Mouse (Mus musculus) adipose tissue, adult 10 weeks (tissue): ENCODE results near the gene Aunip. TPM values are rescaled to one million over a fixed set of nuclear protein-coding genes. Genes with fewer than 3 reads are reported as not detected.

Experiments used
- polyA plus RNA-seq: library from polyadenylated mRNA; stranded (reverse); fragments of 350-450 nt; fragmentation: Illumina TruSeq; extraction: RNeasy Lipid Tissue Mini Kit (QIAGEN cat#74804); gene quantifications from one replicate; pipeline ENCODE4 v1.2.3, GENCODE M21; 2014; ENCODE audit warnings: low read depth, low replicate concordance

The Aunip gene
- polyA plus RNA-seq: 0.57 TPM

DNA sequence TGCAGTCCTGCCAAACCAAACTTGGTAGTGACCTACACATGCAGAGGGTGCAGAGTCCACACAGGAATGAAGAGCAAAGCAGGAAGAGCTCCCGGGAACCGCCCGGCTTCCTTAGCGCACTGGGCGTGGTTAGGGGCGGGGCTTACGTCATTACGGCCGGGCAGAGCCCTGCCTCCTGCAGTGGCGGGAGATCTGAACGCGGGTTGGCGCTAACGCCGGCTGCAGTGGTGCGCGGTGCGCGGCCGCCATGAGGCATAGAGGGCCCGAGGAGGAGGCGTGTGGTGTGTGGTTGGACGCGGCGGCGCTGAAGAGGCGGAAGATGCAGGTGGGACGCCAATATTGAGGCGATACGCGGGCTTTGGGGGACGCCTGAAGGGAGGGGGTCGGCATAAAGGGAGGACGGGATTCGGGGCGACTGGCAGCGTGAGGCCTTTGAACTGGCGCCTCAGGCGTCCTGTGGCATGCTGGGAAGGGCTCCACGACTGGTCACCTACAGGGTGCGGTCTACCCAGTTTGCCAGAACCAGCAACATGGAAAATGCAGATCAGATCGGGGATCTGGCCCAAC lies at the start of gene Aunip:
Aunip (plus strand) TSS at position 155 of the 567 bp plus-strand sequence.

DNA sequence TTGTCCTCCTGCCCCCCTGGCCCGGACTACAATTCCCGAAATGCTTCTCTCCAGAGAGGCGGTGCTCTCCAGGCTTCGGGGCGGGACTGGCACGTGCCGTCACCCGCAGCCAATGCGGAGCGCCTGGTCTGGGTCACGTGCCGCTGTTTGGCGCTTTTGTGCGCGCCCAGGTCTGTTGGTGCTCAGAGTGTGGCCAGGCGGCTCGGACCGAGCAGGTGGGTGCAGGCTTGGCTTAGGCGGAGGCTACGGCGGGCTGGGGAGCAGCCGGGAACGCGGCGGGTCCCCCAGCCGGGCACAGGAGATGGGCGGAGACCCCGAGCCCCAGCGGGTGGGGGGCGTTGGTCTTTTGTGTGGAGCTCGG lies 42.6 kb upstream of the Aunip start, which contains the start of gene Stmn1:
Stmn1 (plus strand) TSS at position 106 of the 361 bp plus-strand sequence.

DNA sequence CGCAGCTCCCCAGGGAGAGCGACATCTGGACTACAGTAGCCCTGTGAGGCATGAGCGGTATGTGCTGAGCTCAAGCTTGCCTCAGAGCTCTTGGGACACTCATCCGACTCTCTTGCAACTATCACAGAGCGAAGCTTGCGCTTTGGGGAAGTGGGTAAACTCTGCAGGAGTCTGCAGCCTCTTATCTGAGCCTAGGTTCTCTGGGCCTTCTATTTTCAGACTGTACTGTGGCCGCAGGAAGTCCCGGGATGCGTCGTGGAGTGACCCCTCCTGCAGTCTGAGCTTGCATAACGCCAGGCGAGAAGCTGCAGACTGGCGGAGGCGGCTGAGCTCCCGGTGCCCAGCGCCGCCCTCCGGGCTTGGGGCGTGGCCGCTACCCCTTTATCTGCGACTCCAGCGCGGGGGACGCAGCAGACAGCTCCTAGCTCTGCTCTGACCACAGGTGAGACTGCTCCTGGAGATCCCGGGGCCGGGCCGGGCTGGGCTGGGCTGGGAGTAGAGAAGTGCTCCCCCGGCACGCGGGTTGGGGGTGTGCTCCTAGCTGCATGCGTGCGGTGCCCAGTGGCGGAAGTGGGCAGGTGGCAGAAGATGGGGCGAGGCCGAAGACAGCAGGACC lies 14.1 kb upstream of the Aunip start, which contains the start of gene Paqr7:
Paqr7 (plus strand) TSS at position 103 of the 616 bp plus-strand sequence.

DNA sequence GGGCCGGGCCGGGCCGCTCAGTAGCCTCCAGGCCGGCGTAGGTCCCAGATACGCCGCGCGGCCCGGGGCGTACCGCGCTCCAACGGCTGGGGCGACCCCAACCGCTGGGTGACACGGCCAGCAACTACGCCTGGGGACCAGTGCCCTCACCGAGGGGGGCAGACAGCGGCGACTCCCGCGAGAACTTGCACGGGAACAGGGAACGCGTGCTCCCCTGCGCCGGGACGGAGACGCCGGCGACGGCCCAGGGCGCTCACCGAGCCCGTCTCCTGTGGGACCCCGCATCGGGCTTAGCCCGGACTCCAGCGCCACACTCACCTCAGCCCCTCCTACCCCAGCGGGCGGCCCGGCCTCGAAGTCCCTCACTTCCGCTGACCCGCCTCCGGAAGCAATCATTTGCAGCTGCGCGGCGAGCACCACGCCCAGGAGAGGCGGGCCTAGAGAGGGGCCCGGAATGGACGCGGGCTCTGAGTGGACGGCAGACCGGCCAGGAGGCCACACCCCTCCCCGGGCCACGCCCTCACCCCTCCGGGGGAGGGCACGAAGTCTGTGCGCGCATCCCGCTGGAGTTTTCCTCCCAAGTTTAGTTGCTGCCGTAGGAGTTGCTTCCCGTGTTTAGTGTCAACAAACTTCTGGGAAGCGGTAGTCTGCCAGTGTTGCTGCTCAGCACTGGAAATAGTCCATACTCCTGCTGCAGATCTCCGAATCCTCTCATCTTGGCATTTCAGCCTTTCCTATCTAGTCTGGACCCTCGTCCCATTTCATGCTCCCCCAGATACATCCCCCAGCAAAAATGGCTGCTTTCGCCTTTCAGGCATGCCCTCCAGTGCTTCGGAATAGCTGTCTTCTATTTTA lies 24.4 kb downstream of the Aunip start, which contains the start of gene Mtfr1l:
Mtfr1l (minus strand) TSS at position 456 of the 855 bp plus-strand sequence.

DNA sequence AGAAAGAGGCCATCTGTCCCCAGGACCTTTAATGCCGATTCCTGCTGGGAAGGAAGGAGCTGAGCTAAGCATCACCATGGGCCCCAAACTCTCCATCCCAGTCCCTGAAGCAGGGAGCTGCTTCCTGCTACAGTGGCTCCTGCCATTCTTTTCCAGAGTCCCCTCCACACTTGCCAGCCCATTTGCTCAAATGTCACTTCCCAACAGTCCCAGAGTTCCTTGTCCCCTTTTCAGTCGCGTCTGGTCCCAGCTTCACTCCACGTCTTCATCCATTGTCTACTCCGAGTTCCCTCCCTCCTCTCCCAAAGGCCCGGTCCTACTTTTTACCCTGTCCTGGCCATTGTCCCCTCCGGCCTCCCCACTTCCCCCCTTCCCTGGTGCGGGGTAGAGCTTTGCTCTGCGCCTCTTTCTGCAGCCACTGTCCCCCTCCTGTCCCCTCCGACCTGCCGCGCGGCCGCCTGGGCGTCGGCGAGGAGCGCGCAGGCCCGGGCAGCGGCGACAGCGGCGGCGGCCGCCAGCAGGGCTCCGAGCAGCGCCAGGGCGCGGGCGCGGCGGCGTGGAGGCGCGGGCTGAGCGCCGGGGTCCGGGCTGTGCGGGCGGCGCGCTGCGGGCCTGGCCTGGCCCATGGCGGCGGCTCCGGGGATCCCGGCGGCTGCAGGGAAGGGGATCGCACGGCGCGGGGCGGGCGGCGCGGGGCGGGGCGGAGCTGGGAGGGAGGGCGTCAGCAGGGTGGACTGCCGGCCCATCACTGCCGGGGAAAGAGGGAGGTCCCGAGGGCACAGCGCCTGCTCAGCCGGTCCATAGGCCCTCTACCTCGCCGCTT lies 40.9 kb downstream of the Aunip start, which contains the start of gene Selenon:
Selenon (minus strand) TSS at position 673 of the 823 bp plus-strand sequence.

Other genes with a start within 250 kb of the Aunip start
- gene Pdik1l, start 223.1 kb upstream of the Aunip start, polyA plus RNA-seq: 6.7 TPM
- gene Trim63, start 195.9 kb upstream of the Aunip start, polyA plus RNA-seq: 1.4 TPM
- 65.8 TPM for gene Slc30a2, start 167.8 kb upstream of the Aunip start, polyA plus RNA-seq
- 2.0 TPM for gene Extl1, start 127.1 kb upstream of the Aunip start, polyA plus RNA-seq
- 45.9 TPM for gene Pafah2, start 114.7 kb upstream of the Aunip start, polyA plus RNA-seq
- 45.8 TPM for gene Stmn1, start 42.7 kb upstream of the Aunip start, polyA plus RNA-seq
- gene Paqr7, start 14.3 kb upstream of the Aunip start, polyA plus RNA-seq: 15.9 TPM
- 91.0 TPM for gene Mtfr1l, start 24.4 kb downstream of the Aunip start, polyA plus RNA-seq
- 18.4 TPM for gene Selenon, start 41.2 kb downstream of the Aunip start, polyA plus RNA-seq
- gene Man1c1, start 193.3 kb downstream of the Aunip start, polyA plus RNA-seq: 9.9 TPM